ENCODE assay signal across 8 mouse cellular contexts in genomic region chr1:177443724-177444482, GRCm38 (mm10). TPM values are rescaled to one million over a fixed set of nuclear protein-coding genes. Genes with fewer than 3 reads are reported as not detected.
A peak's percentile ranks its signal among the peaks of the same experiment; 100 is the strongest.
DNase-seq lines count a peak whose midpoint lies in the region; ATAC-seq and TF ChIP-seq lines count a peak whose summit lies in the region.

No protein-coding gene starts in this region.

- peak overlapping the region; percentile 96 for H3K4me3 ChIP-seq in megakaryocyte, embryonic 14.5 days (replicated peaks)
- H3K4me3 ChIP-seq in embryonic fibroblast, embryonic 13.5 days (ENCODE audit: insufficient read depth, low read length): peak overlapping the region; percentile 72
- H3K4me3 ChIP-seq in intestine, postnatal 0 days (ENCODE audit: low read depth, low read length): peak overlapping the region; percentile 55
- H3K4me3 ChIP-seq in olfactory bulb, adult 2 months (ENCODE audit: insufficient read depth, low read depth, low read length): peak overlapping the region; percentile 99

- H3K9ac ChIP-seq in intestine, postnatal 0 days (ENCODE audit: low read depth, low read length): peak overlapping the region; percentile 91; the same call in 1 of the 2 replicates

- no peak for TF ChIP-seq CTCF in embryonic fibroblast, embryonic 13.5 days (IDR thresholded peaks at IDR 0.05; ENCODE audit: borderline replicate concordance, insufficient read depth, low read length)
- TF ChIP-seq CTCF in intestine, postnatal 0 days (IDR thresholded peaks at IDR 0.05; ENCODE audit: low read depth): no peak
- no peak for TF ChIP-seq CTCF in olfactory bulb, adult 2 months (IDR thresholded peaks at IDR 0.05; ENCODE audit: insufficient read depth, low read depth, low read length)

- TF ChIP-seq POLR2A in embryonic fibroblast, embryonic 13.5 days (IDR thresholded peaks at IDR 0.05; ENCODE audit: low read depth, low read length): no peak
- TF ChIP-seq POLR2A in olfactory bulb, adult 2 months (IDR thresholded peaks at IDR 0.05; ENCODE audit: insufficient read depth, low read depth, low read length): no peak

- no peaks in the 10 kb centered on the region for H3K27me3 ChIP-seq in megakaryocyte, embryonic 14.5 days (replicated peaks)
- no peaks in the 10 kb centered on the region for H3K27me3 ChIP-seq in intestine, postnatal 0 days (replicated peaks; ENCODE audit: control insufficient read depth, insufficient read depth, low read length)

- WGBS in intestine, postnatal 0 days: 55% methylated on average over 9 of the region's 9 CpGs
- WGBS in olfactory bulb, adult 2 months: 33% methylated on average over 9 of the region's 9 CpGs

- peak overlapping the region; percentile 45 for H3K27ac ChIP-seq in embryonic fibroblast, embryonic 13.5 days (ENCODE audit: insufficient read depth, low read length)
- H3K27ac ChIP-seq in intestine, postnatal 0 days (ENCODE audit: low read depth, low read length): no peak overlapping the region; the same call in 1 of the 2 replicates
- no peak overlapping the region for H3K27ac ChIP-seq in olfactory bulb, adult 2 months (ENCODE audit: insufficient read depth, low read depth, low read length)

- ATAC-seq in megakaryocyte, adult 5-6 weeks (ENCODE audit: poor library complexity, severe bottlenecking): no peak
- ATAC-seq in intestine, postnatal 0 days: no peak

- H3K4me1 ChIP-seq in megakaryocyte, embryonic 14.5 days: peaks cover 33% of the 10 kb centered on the region
- peaks cover 6% of the 10 kb centered on the region for H3K4me1 ChIP-seq in embryonic fibroblast, embryonic 13.5 days (ENCODE audit: control insufficient read depth, insufficient read depth, low read length)
- no peaks in the 10 kb centered on the region; the same call in 1 of the 2 replicates for H3K4me1 ChIP-seq in intestine, postnatal 0 days (replicated peaks; ENCODE audit: control insufficient read depth, insufficient read depth, low read length)
- peaks cover 16% of the 10 kb centered on the region for H3K4me1 ChIP-seq in olfactory bulb, adult 2 months (ENCODE audit: control insufficient read depth, insufficient read depth, low read length)

- peaks cover 20% of the 10 kb centered on the region for H3K36me3 ChIP-seq in megakaryocyte, embryonic 14.5 days (replicated peaks; ENCODE audit: low read length)
- peaks cover 18% of the 10 kb centered on the region for H3K36me3 ChIP-seq in intestine, postnatal 0 days (ENCODE audit: control insufficient read depth, insufficient read depth)

- DNase-seq in adrenal gland, postnatal 4 days (ENCODE audit: low spot score in 2 of 2): no peak
- no peak for DNase-seq in gastrocnemius, adult 8-10 months (ENCODE audit: low spot score in 2 of 2)
- no peak for DNase-seq in lung, adult 18-20 months

- no peaks in the 10 kb centered on the region for H3K9me3 ChIP-seq in megakaryocyte, embryonic 14.5 days
- no peaks in the 10 kb centered on the region for H3K9me3 ChIP-seq in intestine, postnatal 0 days (ENCODE audit: control insufficient read depth)

- H3K4me2 ChIP-seq in intestine, postnatal 0 days (replicated peaks; ENCODE audit: low read depth): peak overlapping the region; percentile 80

RNA-seq across cellular contexts. Expression of gene Zbtb18, which starts 1.8 kb away (rescaled TPM):
- 1.2 and 3.1 TPM in 2 replicates for polyA plus RNA-seq in megakaryocyte, embryonic 14.5 days (2012; ENCODE audit: insufficient read depth, low replicate concordance)
- total RNA-seq in megakaryocyte, adult 5-6 weeks (2015): 45.0 and 48.4 TPM in 2 replicates
- 47.9 and 73.7 TPM in 2 replicates for total RNA-seq in megakaryocyte, adult 5-6 weeks (2017)
- polyA plus RNA-seq in embryonic fibroblast, embryonic 13.5 days (2011; ENCODE audit: insufficient read length, low read depth, missing spikeins): 22.5 and 30.3 TPM in 2 replicates
- polyA plus RNA-seq in intestine, postnatal 0 days (2015; fragmentation: Nextera tagmentation; extraction: Ambion mirVana): 2.5 and 3.1 TPM in 2 replicates
- polyA plus RNA-seq in olfactory bulb, adult 2 months (2012; ENCODE audit: insufficient read depth, insufficient read length, low replicate concordance, missing spikeins): not detected in 2 replicates
- total RNA-seq in adrenal gland, postnatal 4 days (2021): 10 to 100 TPM; 32.3 to 36.5 TPM
- 100 to 1,000 TPM; 113 to 163 (median 126) TPM for total RNA-seq in gastrocnemius, adult 8-10 months (2022)
